Mouse (Mus musculus): ENCODE data around the gene Mapk11.

Mapk11 gene

GRCm38 (mm10) chr15:89104425-89104824 lies 45.0 kb downstream of the Mapk11 start:
- DNase-seq (ENCODE audit: low read depth, low spot score), result no peak

GRCm38 (mm10) chr15:89103921-89104320 lies 45.5 kb downstream of the Mapk11 start:
- no peak for DNase-seq (ENCODE audit: low read depth, low spot score)

- no peak for DNase-seq (ENCODE audit: low read depth, low spot score)
Measured at GRCm38 (mm10) chr15:89102646-89103045, 46.8 kb downstream of the Mapk11 start.

DNA sequence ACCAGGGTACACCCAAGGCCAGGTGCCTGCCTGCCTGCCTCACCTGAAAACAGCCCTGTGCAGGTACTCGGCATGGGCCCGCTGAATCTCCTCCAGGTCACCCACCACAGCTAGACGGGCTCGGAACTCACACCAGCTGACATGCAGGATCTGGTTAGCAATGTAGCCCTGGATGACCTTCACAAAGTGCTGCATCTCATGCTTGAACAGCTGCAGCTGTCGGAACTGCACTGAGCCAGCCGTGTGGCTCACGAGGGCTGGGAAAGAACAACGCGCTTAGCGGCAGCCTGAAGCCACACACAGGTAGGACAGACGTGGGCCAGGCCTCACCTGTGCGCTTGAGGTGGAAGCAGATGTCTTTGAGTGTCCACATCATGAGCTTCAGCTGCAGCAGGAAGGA lies 48.6 kb downstream of the Mapk11 start:
- DNase-seq (ENCODE audit: low read depth, low spot score), result no peak

DNA sequence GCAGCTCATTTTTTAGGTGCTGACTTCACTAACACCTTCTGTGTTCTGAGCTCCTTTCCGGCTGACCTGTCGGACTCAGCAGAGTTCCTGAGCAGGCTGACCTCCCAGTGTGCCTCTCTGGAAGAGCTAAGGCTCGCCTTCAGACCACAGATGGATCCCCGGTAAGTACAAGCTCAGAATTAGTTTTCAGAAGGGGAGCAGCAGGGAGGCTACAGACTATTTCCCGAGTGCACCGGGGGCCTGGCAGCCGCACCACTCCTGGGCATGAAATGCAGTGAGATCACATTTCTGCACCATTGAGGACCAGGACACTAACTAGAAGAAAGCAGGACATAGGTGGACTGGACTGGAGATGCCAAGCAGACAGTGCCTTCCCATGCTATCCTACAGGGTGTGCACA lies 50.8 kb downstream of the Mapk11 start:
- DNase-seq (ENCODE audit: low read depth, low spot score), result no peak

GRCm38 (mm10) chr15:89097450-89097849 lies 52.0 kb downstream of the Mapk11 start:
- DNase-seq (ENCODE audit: low read depth, low spot score), result no peak
